Mouse (Mus musculus) liver, embryonic 13.5 days (tissue): ENCODE measurements around the gene Gnb1. TPM values are rescaled to one million over a fixed set of nuclear protein-coding genes. Genes with fewer than 3 reads are reported as not detected.

Source experiments
- ATAC-seq: fragments of 200-750 bp; cut with Nextera tagmentation; 2 replicates; pipeline ENCODE4 v1.8.0; 2017; ENCODE audit warnings: low read depth, mild to moderate bottlenecking, moderate number of reproducible peaks, moderate library complexity
- DNase-seq: peaks from one replicate; pipeline ENCODE4 v3.0.0; 2022
- H3K27ac ChIP-seq: fragments of 300-500 bp; sonication (generic); 2 replicates; pipeline ENCODE4 v1.5.1; 2015; ENCODE audit warnings: moderate library complexity, mild to moderate bottlenecking, inconsistent platforms
- H3K27me3 ChIP-seq: fragments of 300-500 bp; sonication (generic); 2 replicates; pipeline ENCODE4 v1.6.1; 2015; ENCODE audit warnings: mild to moderate bottlenecking, inconsistent platforms
- H3K36me3 ChIP-seq: fragments of 300-500 bp; sonication (generic); 2 replicates; pipeline ENCODE4 v1.6.1; 2015; ENCODE audit warnings: mild to moderate bottlenecking, inconsistent platforms
- H3K4me1 ChIP-seq: fragments of 300-500 bp; sonication (generic); replicated peaks from 2 replicates; pipeline ENCODE4 v1.6.1; 2015; ENCODE audit warnings: inconsistent platforms
- H3K4me2 ChIP-seq: fragments of 300-500 bp; sonication (generic); 2 replicates; pipeline ENCODE4 v1.6.1; 2015; ENCODE audit warnings: inconsistent platforms, mild to moderate bottlenecking, moderate library complexity
- H3K4me3 ChIP-seq: fragments of 300-500 bp; sonication (generic); replicated peaks from 2 replicates; pipeline ENCODE4 v1.5.1; 2015; ENCODE audit warnings: mild to moderate bottlenecking, inconsistent platforms
- H3K9ac ChIP-seq: fragments of 300-500 bp; sonication (generic); 2 replicates; pipeline ENCODE4 v1.6.1; 2015; ENCODE audit warnings: mild to moderate bottlenecking, inconsistent platforms
- H3K9me3 ChIP-seq: fragments of 300-500 bp; sonication (generic); replicated peaks from 2 replicates; pipeline ENCODE4 v1.6.1; 2016; ENCODE audit warnings: inconsistent platforms
- WGBS: fragments of 180-500 bp; shearing (Covaris S2); methylation state at CpG from one replicate; pipeline ENCODE4 v1.1.7; 2015; ENCODE audit not compliant: insufficient replicate concordance; 5-methylcytosine and 5-hydroxymethylcytosine counted together
- polyA plus RNA-seq: library from polyadenylated mRNA; unstranded; fragments of >200 nt; fragmentation: Nextera tagmentation; extraction: Ambion mirVana; gene quantifications from 2 replicates; pipeline ENCODE4 v1.2.1, GENCODE M21; 2015

Gnb1 gene
- polyA plus RNA-seq, 1 experiment from 2014 or later = 130 TPM

DNA sequence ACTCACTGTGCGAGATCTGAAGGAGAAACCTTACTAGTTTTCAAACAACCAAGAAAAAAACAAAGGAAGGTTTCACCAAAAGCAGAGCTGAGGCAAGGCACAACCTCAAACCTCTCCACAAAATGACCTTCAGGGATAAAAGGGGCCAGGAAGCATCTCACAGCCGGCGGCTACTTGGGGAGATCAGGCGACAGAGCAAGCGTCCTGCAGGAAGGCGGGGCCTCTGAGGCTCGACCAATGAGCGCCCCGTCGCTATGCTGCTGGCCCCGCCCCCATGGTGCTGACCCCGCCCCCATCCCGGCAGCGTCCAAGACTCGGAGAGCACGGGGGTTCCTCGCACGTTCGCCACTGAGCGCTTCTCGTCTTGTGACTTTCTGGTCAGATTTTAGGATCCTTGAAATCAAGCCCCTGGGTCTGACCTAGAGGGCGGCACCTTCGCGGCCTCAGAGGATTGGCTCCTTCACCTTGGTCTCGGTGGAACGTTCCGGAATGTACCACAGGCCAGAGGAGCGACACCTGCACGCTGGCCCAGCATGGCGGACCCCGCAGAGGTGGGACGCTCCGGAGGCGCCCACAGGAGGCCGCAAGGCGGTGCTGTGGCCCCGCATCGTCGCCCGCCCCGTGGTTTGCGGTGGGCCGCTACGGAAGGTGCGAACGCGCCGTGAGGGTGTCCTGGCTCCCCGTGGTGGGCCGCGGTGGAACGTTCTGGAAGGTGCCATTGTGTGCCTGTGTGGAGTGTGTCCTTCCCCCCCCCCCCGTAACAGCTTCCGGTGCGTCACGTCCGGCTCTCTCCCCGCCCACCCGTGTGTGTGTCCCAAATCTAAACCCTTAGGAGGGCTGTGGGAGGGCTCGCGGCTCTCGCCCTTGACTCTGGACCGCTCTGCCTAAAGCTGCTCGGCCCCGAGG is 110.2 kb downstream of the Gnb1 start, which contains the start of gene Slc35e2:
TSS of gene Slc35e2 (plus strand) at position 326 of the 906 bp plus-strand sequence.
- peak; percentile 92 for ATAC-seq
- under 1% methylated on average over 63 of the region's 65 CpGs for WGBS
- H3K4me1 ChIP-seq = peaks cover 74% of the 10 kb centered on the region

DNA sequence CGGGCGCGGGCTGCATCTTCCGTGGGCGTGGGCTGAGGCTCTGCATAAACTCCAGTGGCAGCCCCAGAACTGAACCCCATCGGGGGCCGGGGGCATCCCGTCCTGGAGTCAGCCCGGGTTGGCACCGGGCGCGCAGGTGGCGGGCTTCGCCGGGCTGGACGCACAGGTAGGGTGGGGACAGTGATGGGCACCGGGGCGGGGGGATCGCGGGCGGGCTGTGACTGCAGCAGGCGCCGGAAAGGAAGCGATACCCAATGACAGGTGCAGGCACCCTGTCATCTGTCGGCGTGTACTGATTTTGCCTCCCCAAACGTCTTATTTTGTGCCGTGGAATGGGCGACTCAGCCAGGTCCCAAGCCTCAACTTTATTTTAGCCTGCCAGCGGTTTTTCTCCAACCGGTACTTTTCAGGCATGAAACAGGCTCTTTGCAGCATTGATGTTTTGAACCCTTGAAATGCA is 110.9 kb downstream of the Gnb1 start:
- 2% methylated on average over 31 of the region's 31 CpGs for WGBS

More for the DNA sequence above, 110.2 kb downstream of the Gnb1 start, which contains the start of gene Slc35e2:
- Histone ChIP-seq H3K4me2 (peak within 1 kb of the TSS; percentile 96), H3K36me3 (peaks cover 15% of the 10 kb centered on the region; the same call in 1 of the 2 replicates), H3K27me3 (no peaks in the 10 kb centered on the region), H3K27ac (peak within 1 kb of the TSS; percentile 96), H3K4me3 (peak within 1 kb of the TSS; percentile 97), H3K9ac (peak within 1 kb of the TSS; percentile 94), H3K9me3 (no peaks in the 10 kb centered on the region)
- peak; percentile 89 for DNase-seq

DNA sequence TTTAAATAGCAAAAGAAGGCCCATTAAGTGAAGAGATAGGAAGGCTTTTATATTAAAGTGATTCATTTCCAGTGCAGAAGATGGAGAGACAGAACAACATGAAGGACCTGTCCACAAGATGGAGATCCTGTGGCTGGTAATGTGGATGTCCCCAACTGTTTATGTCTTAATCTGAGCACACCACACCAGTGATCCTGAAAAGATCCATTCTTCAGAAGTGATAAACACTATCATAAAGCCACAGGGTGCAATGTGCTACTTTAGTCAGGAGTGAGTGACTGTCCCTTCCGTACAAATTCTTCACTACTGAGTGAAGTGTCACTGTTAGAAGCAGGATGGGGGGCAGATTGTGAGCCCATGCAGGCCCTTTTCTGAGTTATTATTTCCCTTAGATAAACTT is 111.6 kb downstream of the Gnb1 start:
- peak overlapping the region; percentile 94 for H3K9ac ChIP-seq
- 0 out of 2 replicates have a peak, but pooled peaks have one; percentile 6 for ATAC-seq
- peaks cover 21% of the 10 kb centered on the region; the same call in 1 of the 2 replicates for H3K36me3 ChIP-seq
- 21% methylated on average over 1 of the region's 1 CpGs for WGBS
- peak overlapping the region; percentile 96 for H3K27ac ChIP-seq
- H3K9me3 ChIP-seq = no peaks in the 10 kb centered on the region
- DNase-seq = no peak
- H3K4me3 ChIP-seq = peak overlapping the region; percentile 97
- H3K27me3 ChIP-seq = no peaks in the 10 kb centered on the region
- H3K4me2 ChIP-seq = peak overlapping the region; percentile 96
- peaks cover 73% of the 10 kb centered on the region for H3K4me1 ChIP-seq

More for the DNA sequence above, 110.9 kb downstream of the Gnb1 start:
- peak; percentile 37 for ATAC-seq
- Histone ChIP-seq H3K9ac (peak overlapping the region; percentile 94), H3K36me3 (peaks cover 18% of the 10 kb centered on the region; the same call in 1 of the 2 replicates), H3K27me3 (no peaks in the 10 kb centered on the region), H3K27ac (peak overlapping the region; percentile 96), H3K4me3 (peak overlapping the region; percentile 97), H3K4me1 (peaks cover 72% of the 10 kb centered on the region), H3K9me3 (no peaks in the 10 kb centered on the region), H3K4me2 (peak overlapping the region; percentile 96)
- DNase-seq = no peak

DNA sequence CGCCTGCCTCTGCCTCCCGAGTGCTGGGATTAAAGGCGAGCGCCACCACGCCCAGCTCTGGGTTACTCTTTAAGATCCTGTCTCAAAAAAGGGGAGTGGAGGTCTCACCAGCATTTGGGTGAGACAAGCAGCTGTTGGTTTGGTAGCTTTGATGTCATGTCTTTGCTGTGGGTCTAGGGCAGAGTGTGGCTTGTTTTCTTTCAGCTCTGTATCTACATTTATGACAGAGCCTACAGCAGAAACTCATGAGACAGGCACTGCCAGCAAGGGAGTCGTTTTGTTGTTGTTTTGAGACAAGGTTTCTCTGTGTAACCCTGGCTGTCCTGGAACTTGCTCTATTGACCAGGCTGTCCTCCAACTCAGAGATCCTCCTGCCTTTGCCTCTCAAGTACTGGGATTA is 112.6 kb downstream of the Gnb1 start:
- Histone ChIP-seq H3K36me3 (peaks cover 21% of the 10 kb centered on the region; the same call in 1 of the 2 replicates), H3K4me2 (peak overlapping the region; percentile 96; the same call in 1 of the 2 replicates), H3K27me3 (no peaks in the 10 kb centered on the region), H3K4me1 (peaks cover 66% of the 10 kb centered on the region), H3K9ac (no peak overlapping the region), H3K9me3 (no peaks in the 10 kb centered on the region), H3K27ac (peak overlapping the region; percentile 43), H3K4me3 (no peak overlapping the region)
- 87% methylated on average over 6 of the region's 6 CpGs for WGBS
- ATAC-seq = no peak
- DNase-seq = no peak

DNA sequence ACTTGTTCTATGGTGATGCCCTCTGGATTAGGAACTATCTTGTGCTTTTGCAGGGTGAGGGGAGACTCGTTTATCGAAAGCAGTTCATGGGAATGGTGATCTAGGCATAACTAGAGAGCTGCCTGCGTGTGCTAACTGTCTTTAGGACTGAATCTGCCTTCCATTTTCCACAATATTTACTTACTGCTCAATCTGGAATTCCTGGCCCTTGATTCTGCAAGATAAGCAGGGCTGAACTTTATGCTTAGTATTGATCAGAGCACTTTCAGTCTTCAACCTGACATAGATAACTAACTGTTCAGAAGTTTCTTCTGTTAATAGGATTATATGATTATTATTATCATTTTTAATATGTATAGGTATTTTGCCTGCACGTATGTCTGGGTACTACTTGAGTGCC is 114.0 kb downstream of the Gnb1 start:
- Histone ChIP-seq H3K9me3 (no peaks in the 10 kb centered on the region), H3K27me3 (no peaks in the 10 kb centered on the region), H3K27ac (no peak overlapping the region), H3K36me3 (peaks cover 30% of the 10 kb centered on the region), H3K4me3 (no peak overlapping the region), H3K4me2 (no peak overlapping the region), H3K4me1 (peaks cover 57% of the 10 kb centered on the region), H3K9ac (no peak overlapping the region)
- 82% methylated on average over 4 of the region's 4 CpGs for WGBS
- ATAC-seq = no peak
- DNase-seq = no peak

DNA sequence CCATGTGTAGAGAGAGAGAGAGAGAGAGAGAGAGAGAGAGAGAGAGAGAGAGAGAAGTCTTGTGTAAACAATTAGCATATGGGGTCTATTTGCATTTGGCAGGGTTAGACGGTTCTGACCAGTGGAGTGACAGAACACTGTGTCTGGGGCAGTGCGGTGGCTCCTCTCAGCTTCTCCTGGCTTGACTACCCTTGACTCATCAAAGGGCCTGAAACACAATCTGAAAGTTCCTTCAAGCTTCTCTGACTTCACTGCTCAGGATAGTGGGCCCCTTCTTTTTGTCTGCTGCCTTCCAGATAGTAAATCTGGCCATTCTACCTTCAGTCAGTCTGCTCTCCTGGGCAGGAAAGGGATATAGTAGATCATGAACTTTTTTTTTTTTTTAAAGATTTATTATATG is 115.7 kb downstream of the Gnb1 start:
- H3K9ac ChIP-seq = no peak overlapping the region
- 74% methylated on average over 2 of the region's 2 CpGs for WGBS
- no peaks in the 10 kb centered on the region for H3K27me3 ChIP-seq
- no peak for DNase-seq
- ATAC-seq = no peak
- peaks cover 45% of the 10 kb centered on the region for H3K36me3 ChIP-seq
- no peaks in the 10 kb centered on the region for H3K9me3 ChIP-seq
- no peak overlapping the region for H3K4me2 ChIP-seq
- H3K27ac ChIP-seq = no peak overlapping the region
- peaks cover 49% of the 10 kb centered on the region for H3K4me1 ChIP-seq
- no peak overlapping the region for H3K4me3 ChIP-seq

Other genes with a start within 250 kb of the Gnb1 start
- 23.4 and 23.6 TPM in 2 replicates for gene Faap20, start 241.6 kb upstream of the Gnb1 start, polyA plus RNA-seq
- gene Prkcz, start 130.0 kb upstream of the Gnb1 start, polyA plus RNA-seq = 1.9 and 2.2 TPM in 2 replicates
- not detected in 2 replicates for gene Gabrd, start 93.2 kb upstream of the Gnb1 start, polyA plus RNA-seq
- gene Cfap74, start 82.2 kb upstream of the Gnb1 start, polyA plus RNA-seq = 0.09 and 0.13 TPM in 2 replicates
- gene Tmem52, start 22.2 kb upstream of the Gnb1 start, polyA plus RNA-seq = not detected in 2 replicates
- 60.4 and 68.0 TPM in 2 replicates for gene Nadk, start 71.0 kb downstream of the Gnb1 start, polyA plus RNA-seq
- 4.4 and 5.9 TPM in 2 replicates for gene Slc35e2, start 110.1 kb downstream of the Gnb1 start, polyA plus RNA-seq
- gene Cdk11b, start 133.5 kb downstream of the Gnb1 start, polyA plus RNA-seq = 30.6 and 36.2 TPM in 2 replicates
- not detected in 2 replicates for gene Gm10563, start 154.0 kb downstream of the Gnb1 start, polyA plus RNA-seq
- 4.9 and 6.0 TPM in 2 replicates for gene Mmp23, start 162.0 kb downstream of the Gnb1 start, polyA plus RNA-seq
- gene Mib2, start 177.8 kb downstream of the Gnb1 start, polyA plus RNA-seq = 3.2 and 3.7 TPM in 2 replicates
- gene Fndc10, start 203.0 kb downstream of the Gnb1 start, polyA plus RNA-seq = 0.39 and 0.49 TPM in 2 replicates
- 77.7 TPM in 2 replicates for gene Ssu72, start 213.4 kb downstream of the Gnb1 start, polyA plus RNA-seq
- 0.07 and 0.18 TPM in 2 replicates for gene Tmem240, start 243.4 kb downstream of the Gnb1 start, polyA plus RNA-seq